Mouse (Mus musculus) stomach, postnatal 0 days (tissue): ENCODE measurements around the gene Uso1. TPM values are rescaled to one million over a fixed set of nuclear protein-coding genes. Genes with fewer than 3 reads are reported as not detected.

ENCODE experiments used
- ATAC-seq: fragments of 200-750 bp; cut with Nextera tagmentation; 2 replicates; pipeline ENCODE4 v1.8.0; 2017; ENCODE audit not compliant: low FRiP score, low TSS enrichment
- DNase-seq: peaks from one replicate; pipeline ENCODE4 v3.0.0-alpha.2; 2016; ENCODE audit warnings: low spot score
- H3K27ac ChIP-seq: fragments of 300-500 bp; sonication (generic); replicated peaks from 2 replicates; pipeline ENCODE4 v1.5.1; 2014; ENCODE audit warnings: mild to moderate bottlenecking, control low read depth
- H3K27me3 ChIP-seq: fragments of 300-500 bp; sonication (generic); 2 replicates; pipeline ENCODE4 v1.6.1; 2014; ENCODE audit warnings: low read length; ENCODE audit not compliant: control insufficient read depth, insufficient read depth
- H3K36me3 ChIP-seq: fragments of 300-500 bp; sonication (generic); 2 replicates; pipeline ENCODE4 v1.6.1; 2014; ENCODE audit warnings: low read length, mixed read lengths; ENCODE audit not compliant: control insufficient read depth, insufficient read depth
- H3K4me1 ChIP-seq: fragments of 300-500 bp; sonication (generic); replicated peaks from 2 replicates; pipeline ENCODE4 v1.6.1; 2014; ENCODE audit warnings: antibody characterized with exemption; ENCODE audit not compliant: control insufficient read depth, insufficient read depth
- H3K4me2 ChIP-seq: fragments of 300-500 bp; sonication (generic); replicated peaks from 2 replicates; pipeline ENCODE4 v1.6.1; 2014; ENCODE audit warnings: low read depth, mild to moderate bottlenecking, control low read depth, moderate library complexity
- H3K4me3 ChIP-seq: fragments of 300-500 bp; sonication (generic); 2 replicates; pipeline ENCODE4 v1.5.1; 2014; ENCODE audit warnings: low read depth, low read length, control low read depth
- H3K9ac ChIP-seq: fragments of 300-500 bp; sonication (generic); 2 replicates; pipeline ENCODE4 v1.6.1; 2014; ENCODE audit warnings: mild to moderate bottlenecking, low read length, control low read depth, mixed read lengths
- H3K9me3 ChIP-seq: fragments of 300-500 bp; sonication (generic); 2 replicates; pipeline ENCODE4 v1.6.1; 2016; ENCODE audit warnings: low read length; ENCODE audit not compliant: control insufficient read depth
- CTCF ChIP-seq: IDR thresholded peaks from 2 replicates; pipeline ENCODE4 v1.5.1; 2016; ENCODE audit warnings: antibody characterized with exemption, low read depth, mild to moderate bottlenecking, moderate library complexity
- EP300 ChIP-seq: optimal IDR thresholded peaks from 2 replicates; pipeline ENCODE3; 2016; ENCODE audit warnings: antibody characterized with exemption
- WGBS: fragments of 180-500 bp; shearing (Covaris S2); extraction: QIAGEN DNeasy Blood & Tissue Kit; methylation state at CpG from one replicate; pipeline ENCODE4 v1.1.7; 2014; 5-methylcytosine and 5-hydroxymethylcytosine counted together
- polyA plus RNA-seq: library from polyadenylated mRNA; unstranded; fragments of >200 nt; fragmentation: Nextera tagmentation; extraction: Ambion mirVana; gene quantifications from 2 replicates; pipeline ENCODE4 v1.2.1, GENCODE M21; 2015

Uso1 gene
- polyA plus RNA-seq, 1 experiment from 2014 or later, result 36.6 TPM

DNA sequence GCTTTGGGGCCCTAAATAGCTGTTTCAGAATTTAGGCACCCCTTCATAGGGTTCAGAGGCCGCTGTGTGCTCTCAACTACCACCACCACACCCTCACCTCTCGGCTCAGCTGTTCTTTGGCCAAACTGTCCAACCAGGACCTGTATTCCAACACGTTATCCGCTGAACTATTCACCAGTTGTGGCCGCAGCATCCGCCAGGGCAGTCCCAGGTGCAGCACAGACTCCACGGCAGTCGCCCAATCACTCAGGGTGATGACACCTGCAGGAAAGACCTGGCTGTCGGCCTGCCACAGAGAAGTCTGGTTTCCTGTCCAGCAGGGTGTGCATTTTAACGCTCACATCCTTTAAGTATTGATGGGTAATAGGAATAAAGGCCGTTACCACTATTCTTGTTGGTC lies 92.6 kb downstream of the Uso1 start:
- WGBS, result 66% methylated on average over 11 of the region's 11 CpGs
- H3K9me3 ChIP-seq, result no peaks in the 10 kb centered on the region
- no peak overlapping the region for H3K4me2 ChIP-seq
- DNase-seq (no peak), ATAC-seq (no peak)
- TF ChIP-seq CTCF (no peak), EP300 (no peak)
- H3K27ac ChIP-seq, result no peak overlapping the region
- no peak overlapping the region for H3K9ac ChIP-seq
- H3K36me3 ChIP-seq, result no peaks in the 10 kb centered on the region
- H3K4me3 ChIP-seq, result no peak overlapping the region
- H3K4me1 ChIP-seq, result no peaks in the 10 kb centered on the region
- no peaks in the 10 kb centered on the region for H3K27me3 ChIP-seq

DNA sequence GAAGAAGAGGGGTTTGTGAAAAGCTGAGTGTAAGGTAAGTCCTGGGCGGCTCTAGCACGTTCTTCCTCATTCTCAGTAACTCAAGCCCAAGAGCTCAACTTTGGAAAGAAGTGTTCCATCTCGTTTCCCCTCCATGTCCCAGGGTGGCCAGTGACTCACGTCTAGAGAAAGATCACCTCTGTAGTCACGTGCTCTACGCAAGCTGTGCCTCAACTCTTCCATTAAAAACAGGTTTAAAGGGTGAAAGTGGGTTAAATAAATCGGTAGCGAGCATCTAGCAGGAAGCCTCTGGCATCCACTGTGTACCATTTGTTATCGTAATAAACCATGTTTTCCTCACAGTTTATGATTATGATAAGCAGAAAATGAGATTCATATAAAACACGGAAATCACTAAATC lies 94.1 kb downstream of the Uso1 start:
- Histone ChIP-seq H3K36me3 (no peaks in the 10 kb centered on the region), H3K4me1 (no peaks in the 10 kb centered on the region), H3K27me3 (no peaks in the 10 kb centered on the region), H3K9ac (no peak overlapping the region), H3K4me3 (no peak overlapping the region), H3K4me2 (no peak overlapping the region), H3K9me3 (no peaks in the 10 kb centered on the region), H3K27ac (no peak overlapping the region)
- DNase-seq, result no peak
- no peak for ATAC-seq
- no peak for TF ChIP-seq CTCF
- TF ChIP-seq EP300, result no peak
- 83% methylated on average over 10 of the region's 10 CpGs for WGBS

DNA sequence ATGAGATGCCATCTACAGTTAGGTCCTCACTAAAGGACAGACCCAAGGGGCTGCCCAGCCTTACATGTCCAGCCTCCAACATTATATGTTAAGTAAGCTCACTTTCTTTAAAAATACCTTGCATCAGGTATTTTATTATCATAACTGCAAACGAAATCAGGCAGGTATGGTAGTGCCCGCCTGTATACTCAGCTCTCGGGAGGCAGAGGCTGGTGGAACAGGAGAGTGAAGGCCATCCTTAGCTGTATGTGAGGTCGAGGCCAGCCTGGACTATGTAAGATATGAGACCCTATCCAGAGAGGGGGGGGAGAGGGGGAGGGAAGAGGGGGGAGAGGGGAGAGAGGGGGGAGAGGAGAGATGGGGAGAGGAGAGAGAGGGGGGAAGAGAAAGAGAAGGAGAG lies 95.6 kb downstream of the Uso1 start:
- ATAC-seq, result no peak
- no peak for DNase-seq
- no peak overlapping the region for H3K4me2 ChIP-seq
- WGBS, result 91% methylated on average over 4 of the region's 4 CpGs
- H3K4me3 ChIP-seq, result no peak overlapping the region
- no peak overlapping the region for H3K9ac ChIP-seq
- H3K27ac ChIP-seq, result no peak overlapping the region
- no peaks in the 10 kb centered on the region for H3K9me3 ChIP-seq
- no peaks in the 10 kb centered on the region for H3K4me1 ChIP-seq
- TF ChIP-seq CTCF (no peak), EP300 (no peak)
- H3K36me3 ChIP-seq, result no peaks in the 10 kb centered on the region
- no peaks in the 10 kb centered on the region for H3K27me3 ChIP-seq

DNA sequence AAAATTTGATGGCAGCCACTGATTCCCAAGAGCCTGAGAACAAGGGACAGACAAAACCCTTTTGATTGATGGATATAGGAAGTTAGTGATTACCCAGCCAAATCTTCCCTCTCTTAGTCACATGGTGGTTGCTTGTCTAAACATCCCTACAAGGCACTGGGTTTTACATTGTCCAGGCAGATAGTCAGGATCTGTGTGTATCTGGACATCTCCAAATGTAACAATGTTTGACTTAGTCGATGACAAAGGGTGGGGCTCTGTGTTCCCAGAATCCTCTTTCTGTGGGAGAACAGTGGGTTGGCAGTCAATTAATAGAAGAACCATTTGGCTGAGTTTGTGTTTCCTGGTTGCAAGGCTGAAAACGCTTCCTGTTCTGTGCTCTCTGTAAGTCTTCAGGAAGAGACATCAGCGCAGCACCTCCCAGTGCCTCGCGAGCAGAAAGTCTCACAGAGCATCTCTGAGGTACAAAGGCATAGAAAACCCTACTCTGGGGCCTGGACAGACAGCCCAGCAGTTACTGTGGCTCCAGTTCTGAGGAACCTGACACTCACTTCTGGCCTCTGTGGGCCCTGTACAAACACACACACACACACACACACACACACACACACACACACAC lies 97.3 kb downstream of the Uso1 start:
- Histone ChIP-seq H3K9ac (no peak overlapping the region), H3K27ac (no peak overlapping the region)
- 22% methylated on average over 5 of the region's 5 CpGs for WGBS

DNA sequence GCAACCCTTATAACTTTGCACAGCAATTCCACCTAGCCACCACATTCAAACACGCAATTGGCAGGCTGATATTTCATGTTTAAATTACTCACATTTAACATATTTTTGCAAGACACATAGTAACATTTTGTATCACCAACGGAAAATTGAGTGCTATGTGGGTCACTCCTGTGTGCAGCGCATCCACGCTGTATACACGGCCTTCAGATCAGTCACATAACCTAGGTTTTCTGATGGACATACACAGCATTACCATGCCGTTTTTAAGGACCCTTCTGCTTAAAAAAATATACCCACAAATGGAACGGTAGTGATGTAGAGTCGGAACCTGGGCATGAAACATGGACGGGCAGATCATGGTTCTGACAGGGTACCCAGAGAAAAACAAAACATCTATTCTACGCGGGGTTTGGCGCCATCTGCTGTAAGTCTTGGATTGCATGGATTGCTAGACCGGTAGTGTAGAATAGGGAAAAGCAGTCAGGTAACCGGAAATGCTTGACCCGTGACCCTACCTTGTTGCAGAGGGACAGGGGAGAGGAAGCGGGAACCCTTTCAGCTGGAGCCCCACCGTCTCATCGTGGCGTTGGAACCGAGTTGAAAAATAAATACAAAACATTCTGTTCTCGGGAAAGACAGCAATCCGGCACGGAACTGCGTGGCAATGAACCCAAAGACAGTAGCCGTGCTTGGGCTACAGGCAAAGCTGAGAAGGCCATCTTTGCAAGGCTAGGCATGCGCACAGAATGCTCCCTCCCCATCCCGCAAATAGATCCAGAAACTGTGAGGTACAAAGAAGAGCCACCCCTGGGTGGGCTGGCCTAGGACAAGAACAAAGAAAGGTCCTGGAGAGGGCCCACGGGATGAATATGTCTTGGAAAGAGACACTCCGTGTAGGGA lies 101.8 kb downstream of the Uso1 start:
- DNase-seq (peak; percentile 75), ATAC-seq (peak; percentile 60; the same call in 1 of the 2 replicates)
- H3K36me3 ChIP-seq, result no peaks in the 10 kb centered on the region
- peak overlapping the region; percentile 28 for H3K4me2 ChIP-seq
- no peaks in the 10 kb centered on the region for H3K9me3 ChIP-seq
- H3K27me3 ChIP-seq, result no peaks in the 10 kb centered on the region
- no peak overlapping the region for H3K27ac ChIP-seq
- H3K9ac ChIP-seq, result no peak overlapping the region
- no peak for TF ChIP-seq EP300
- TF ChIP-seq CTCF, result peak; percentile 89
- 44% methylated on average over 29 of the region's 29 CpGs for WGBS
- H3K4me3 ChIP-seq, result no peak overlapping the region
- no peaks in the 10 kb centered on the region for H3K4me1 ChIP-seq

More for the DNA sequence above, 97.3 kb downstream of the Uso1 start:
- DNase-seq (no peak), ATAC-seq (peak; percentile 53; the same call in 1 of the 2 replicates)
- TF ChIP-seq CTCF, result no peak
- TF ChIP-seq EP300, result no peak
- Histone ChIP-seq H3K9me3 (no peaks in the 10 kb centered on the region), H3K27me3 (no peaks in the 10 kb centered on the region), H3K4me3 (no peak overlapping the region), H3K4me1 (no peaks in the 10 kb centered on the region), H3K36me3 (no peaks in the 10 kb centered on the region), H3K4me2 (no peak overlapping the region)

DNA sequence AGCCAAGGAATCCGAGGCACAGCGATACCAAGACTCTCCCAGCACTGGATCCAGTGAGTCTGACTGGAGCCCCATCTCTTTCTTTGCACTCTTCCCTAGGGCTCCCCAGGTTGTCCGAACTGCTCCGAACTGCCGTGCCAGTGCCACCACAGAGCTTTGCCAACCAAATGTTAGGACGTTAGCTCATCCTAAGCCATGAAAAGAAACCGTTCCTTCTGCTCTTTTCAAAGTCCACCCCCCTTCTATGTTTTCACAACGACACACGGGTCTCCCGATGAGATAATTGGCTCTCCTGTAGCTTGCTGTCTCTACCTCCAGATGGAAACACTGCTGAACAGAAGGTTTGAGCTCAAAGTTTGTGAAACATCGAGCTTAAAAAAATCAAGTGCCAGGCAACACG lies 103.0 kb downstream of the Uso1 start:
- Histone ChIP-seq H3K36me3 (no peaks in the 10 kb centered on the region), H3K9me3 (no peaks in the 10 kb centered on the region), H3K27ac (no peak overlapping the region), H3K4me2 (no peak overlapping the region), H3K27me3 (no peaks in the 10 kb centered on the region), H3K4me1 (no peaks in the 10 kb centered on the region), H3K4me3 (no peak overlapping the region), H3K9ac (no peak overlapping the region)
- ATAC-seq (no peak), DNase-seq (no peak)
- WGBS, result 92% methylated on average over 12 of the region's 12 CpGs
- TF ChIP-seq EP300 (no peak), CTCF (no peak)
